Mouse (Mus musculus) cortical plate, adult 2 months (tissue): Measurements from ENCODE around the gene Hexb. TPM values are rescaled to one million over a fixed set of nuclear protein-coding genes. Genes with fewer than 3 reads are reported as not detected.

Source experiments
- H3K27ac ChIP-seq: fragments of 200-500 bp; 2 replicates; pipeline ENCODE4 v1.5.1; 2012; ENCODE audit warnings: low read length, control low read depth, inconsistent platforms; ENCODE audit not compliant: insufficient read depth
- H3K4me1 ChIP-seq: fragments of 200-500 bp; 2 replicates; pipeline ENCODE4 v1.6.1; 2011; ENCODE audit warnings: low read length; ENCODE audit not compliant: control insufficient read depth, insufficient read depth
- H3K4me3 ChIP-seq: fragments of 200-500 bp; 2 replicates; pipeline ENCODE4 v1.5.1; 2011; ENCODE audit warnings: mild to moderate bottlenecking, low read length, control low read depth; ENCODE audit not compliant: insufficient read depth
- CTCF ChIP-seq: fragments of 200-500 bp; IDR thresholded peaks from 2 replicates; pipeline ENCODE4 v1.5.1; 2011; ENCODE audit warnings: mild to moderate bottlenecking, control low read depth, low read length; ENCODE audit not compliant: insufficient read depth; ENCODE audit errors: extremely low read depth
- POLR2A ChIP-seq: fragments of 200-500 bp; IDR thresholded peaks from 2 replicates; pipeline ENCODE4 v1.6.1; 2011; ENCODE audit warnings: mild to moderate bottlenecking, low read length, control low read depth; ENCODE audit not compliant: insufficient read depth; ENCODE audit errors: extremely low read depth
- polyA plus RNA-seq: library from polyadenylated mRNA; depleted of rRNA; stranded (reverse); fragments of >200 nt; gene quantifications from 2 replicates; pipeline ENCODE4 v1.2.3, GENCODE M21; 2012

The Hexb gene
- polyA plus RNA-seq, 1 experiment = 160 TPM

DNA sequence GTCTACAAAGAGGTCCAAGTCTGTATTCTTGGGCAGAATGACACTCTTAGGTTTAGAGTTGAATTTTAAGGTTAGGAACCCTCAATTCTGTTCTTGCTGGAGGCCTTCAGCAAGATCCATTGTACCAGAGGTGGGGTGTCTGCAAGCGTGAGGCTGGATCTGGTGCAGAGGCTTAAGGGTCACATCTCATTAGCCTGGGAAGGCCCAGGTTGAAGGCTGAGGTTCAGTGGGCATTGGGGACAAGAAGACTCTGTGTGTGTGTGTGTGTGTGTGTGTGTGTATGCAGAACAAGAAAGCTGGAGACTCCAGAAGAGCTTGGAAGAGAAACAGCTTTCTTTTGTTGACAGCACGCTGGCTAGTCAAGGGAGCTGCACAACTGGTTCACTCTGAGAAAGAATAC is 7.9 kb upstream of the Hexb start:
- Histone ChIP-seq H3K27ac (0 out of 2 replicates have a peak overlapping the region, but pooled peaks have one; percentile 12), H3K4me1 (no peaks in the 10 kb centered on the region; the same call in 1 of the 2 replicates), H3K4me3 (no peak overlapping the region)
- TF ChIP-seq POLR2A = no peak

DNA sequence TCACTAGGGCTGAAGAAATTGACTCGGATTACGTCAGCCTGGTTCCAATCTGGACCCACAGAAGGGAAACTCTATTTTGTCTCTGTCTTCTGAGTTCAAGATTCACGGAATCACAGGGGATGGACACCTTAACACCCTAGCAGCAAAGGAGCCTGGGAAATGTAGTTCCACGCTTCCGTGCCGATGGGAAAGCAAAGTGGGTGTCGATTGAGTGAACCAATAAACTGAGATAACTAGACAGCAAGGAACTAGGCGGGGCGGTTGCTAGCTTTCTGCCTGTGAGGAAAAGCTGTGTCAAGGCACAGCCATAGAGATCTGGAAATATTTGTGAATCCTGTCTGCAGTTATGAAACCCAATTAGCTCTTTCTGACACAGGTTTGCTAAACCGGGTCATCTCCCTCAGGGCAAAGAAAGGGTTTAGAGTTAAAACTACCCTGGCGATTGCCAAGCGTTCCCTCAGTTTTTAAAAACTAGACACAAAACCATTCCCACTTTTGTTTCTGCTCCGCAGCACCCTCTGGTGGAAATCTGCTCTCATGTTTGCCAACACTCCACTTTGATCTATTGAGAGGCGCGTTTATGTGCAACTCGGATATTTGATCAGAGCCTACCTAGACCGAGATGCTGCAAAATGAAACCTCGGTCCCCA is 7.0 kb upstream of the Hexb start:
- TF ChIP-seq POLR2A (no peak), CTCF (peak; percentile 61)
- H3K4me3 ChIP-seq = peak overlapping the region; percentile 19
- no peak overlapping the region for H3K27ac ChIP-seq
- no peaks in the 10 kb centered on the region; the same call in 1 of the 2 replicates for H3K4me1 ChIP-seq

DNA sequence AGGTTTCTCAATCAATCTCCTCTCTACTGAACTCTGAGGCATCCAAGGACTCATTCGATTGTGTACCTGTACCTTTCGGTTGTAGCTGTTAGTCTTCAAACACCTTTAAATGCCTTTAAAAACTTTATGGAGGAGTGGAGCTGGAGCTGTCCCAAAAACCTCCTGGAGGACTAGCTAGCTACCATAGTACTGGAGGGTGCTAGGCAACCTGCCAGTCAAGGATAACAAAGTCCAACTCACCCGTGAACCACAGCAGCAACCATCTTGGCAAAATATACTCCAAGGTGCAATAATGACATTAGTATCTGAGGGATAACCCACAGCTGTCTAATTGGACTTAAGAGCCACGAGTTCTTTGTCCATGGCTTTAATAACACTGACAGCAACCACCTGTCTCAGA is 3.7 kb upstream of the Hexb start:
- no peak overlapping the region for H3K27ac ChIP-seq
- no peak overlapping the region for H3K4me3 ChIP-seq
- no peaks in the 10 kb centered on the region; the same call in 1 of the 2 replicates for H3K4me1 ChIP-seq
- no peak for TF ChIP-seq POLR2A
- TF ChIP-seq CTCF = no peak

DNA sequence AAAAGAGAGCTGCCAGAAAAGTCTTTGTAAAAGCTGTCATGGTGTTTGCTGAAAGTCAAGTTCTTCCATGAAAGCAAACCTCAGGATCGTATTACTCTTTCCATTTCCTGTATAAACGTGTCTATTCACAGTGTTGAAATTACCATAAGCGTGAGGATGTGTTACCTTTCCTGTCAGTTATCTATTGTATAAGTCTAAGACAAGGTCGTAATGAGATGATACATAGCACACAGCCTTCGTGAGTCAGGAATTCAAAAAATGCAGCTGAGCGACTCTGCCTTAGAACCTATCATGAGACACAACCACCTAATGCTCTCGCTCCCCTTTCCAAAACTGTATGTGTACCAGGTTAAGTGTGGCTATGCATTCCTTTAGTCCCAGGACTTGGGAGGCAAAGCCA is 2.9 kb upstream of the Hexb start:
- Histone ChIP-seq H3K4me1 (no peaks in the 10 kb centered on the region; the same call in 1 of the 2 replicates), H3K4me3 (no peak overlapping the region), H3K27ac (no peak overlapping the region)
- TF ChIP-seq CTCF = no peak
- no peak for TF ChIP-seq POLR2A

DNA sequence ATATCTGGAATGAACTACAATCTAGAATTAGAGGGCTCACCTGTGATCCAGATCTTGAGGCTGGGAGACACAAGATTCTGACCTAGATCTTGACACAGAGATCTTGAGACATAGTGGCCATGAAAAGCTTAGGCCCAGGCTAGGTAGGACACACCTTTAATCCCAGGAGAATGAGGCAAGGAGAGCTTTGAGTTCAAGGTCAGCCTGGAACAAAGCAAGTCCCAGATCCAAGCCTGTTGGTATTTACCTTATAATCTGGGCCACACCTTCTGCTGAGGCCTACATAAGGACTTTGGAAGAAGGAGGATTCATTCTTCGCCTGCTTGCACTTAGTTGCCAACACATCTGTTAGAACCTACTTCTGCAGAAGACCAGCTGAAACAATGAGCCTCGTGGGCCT is 966 bp upstream of the Hexb start:
- TF ChIP-seq POLR2A = no peak
- no peak for TF ChIP-seq CTCF
- H3K27ac ChIP-seq = no peak overlapping the region
- H3K4me3 ChIP-seq = no peak overlapping the region
- H3K4me1 ChIP-seq = no peaks in the 10 kb centered on the region

DNA sequence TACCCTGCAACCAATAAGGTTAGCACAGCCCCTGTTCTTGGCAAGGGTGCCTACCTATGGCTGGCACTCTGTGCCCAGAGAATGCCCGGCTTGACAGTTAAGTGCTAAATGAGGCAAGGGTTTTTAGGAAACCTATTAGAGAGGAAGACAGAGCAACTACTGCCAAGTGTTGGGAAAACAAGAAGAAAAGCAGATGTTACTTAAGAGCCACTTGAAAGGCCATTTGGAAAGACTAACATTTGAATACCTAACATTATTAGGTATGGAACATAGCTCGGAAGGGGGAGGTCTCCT is 1.3 kb downstream of the Hexb start:
- no peak overlapping the region for H3K4me3 ChIP-seq
- H3K4me1 ChIP-seq = no peaks in the 10 kb centered on the region
- H3K27ac ChIP-seq = no peak overlapping the region
- TF ChIP-seq POLR2A (no peak), CTCF (no peak)

DNA sequence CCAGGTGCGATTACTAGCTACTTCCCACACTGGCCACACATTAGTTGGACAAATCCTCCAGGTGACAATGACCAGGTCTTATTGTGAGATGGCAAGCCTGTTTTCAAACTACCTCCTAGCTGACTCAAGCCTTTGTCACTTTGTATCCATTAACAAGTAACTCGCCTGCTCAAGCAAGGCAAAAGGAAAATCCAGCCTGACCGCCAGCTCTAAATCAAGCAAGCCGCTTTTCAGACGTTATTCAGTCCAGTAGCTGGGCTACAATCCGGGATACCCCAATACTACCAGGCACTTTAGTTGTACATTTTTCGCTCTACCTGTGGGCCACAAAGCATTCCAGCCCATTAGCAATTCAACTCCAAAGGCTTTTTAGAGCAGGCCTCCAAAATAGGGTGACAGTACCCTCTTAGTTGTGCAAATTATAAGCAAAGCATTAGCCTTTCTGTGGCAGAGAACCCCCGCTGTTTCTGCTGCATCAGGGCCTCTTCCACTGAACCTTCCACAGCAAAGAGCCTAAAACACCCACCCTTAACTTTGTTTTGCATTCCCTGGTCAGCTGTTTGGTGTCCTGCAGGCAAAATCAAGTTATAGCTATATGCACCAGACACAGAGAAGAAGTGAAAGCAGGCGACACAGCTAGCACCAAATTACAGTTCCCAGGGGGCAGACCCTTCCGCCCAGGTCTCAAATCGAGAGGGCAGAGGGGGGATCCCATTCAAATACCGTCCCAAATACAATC is 1.8 kb downstream of the Hexb start:
- no peak overlapping the region for H3K4me3 ChIP-seq
- TF ChIP-seq CTCF (no peak), POLR2A (no peak)

DNA sequence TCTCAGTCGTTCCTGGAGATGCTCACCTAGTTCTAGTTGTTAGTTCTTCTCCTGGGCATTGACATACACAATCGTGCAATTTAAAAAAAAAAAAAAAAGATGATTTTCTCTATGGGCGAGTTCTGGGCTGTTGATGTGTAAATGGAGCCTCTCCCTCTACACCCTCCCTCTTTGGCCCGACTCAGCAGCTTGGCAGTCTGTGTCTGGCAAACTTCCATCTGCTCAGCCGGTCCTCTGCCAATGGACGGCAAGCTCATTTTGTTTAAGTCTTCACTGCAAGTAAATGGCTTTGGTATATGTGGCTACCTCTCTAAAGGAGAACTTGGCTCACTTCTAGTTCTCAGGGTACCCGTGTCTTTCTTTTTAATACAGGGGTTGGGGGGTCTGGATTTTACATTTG is 4.7 kb downstream of the Hexb start:
- Histone ChIP-seq H3K27ac (no peak overlapping the region), H3K4me3 (no peak overlapping the region), H3K4me1 (no peaks in the 10 kb centered on the region)
- TF ChIP-seq POLR2A (no peak), CTCF (no peak)

More for the DNA sequence above, 1.8 kb downstream of the Hexb start:
- Histone ChIP-seq H3K27ac (no peak overlapping the region), H3K4me1 (no peaks in the 10 kb centered on the region)

DNA sequence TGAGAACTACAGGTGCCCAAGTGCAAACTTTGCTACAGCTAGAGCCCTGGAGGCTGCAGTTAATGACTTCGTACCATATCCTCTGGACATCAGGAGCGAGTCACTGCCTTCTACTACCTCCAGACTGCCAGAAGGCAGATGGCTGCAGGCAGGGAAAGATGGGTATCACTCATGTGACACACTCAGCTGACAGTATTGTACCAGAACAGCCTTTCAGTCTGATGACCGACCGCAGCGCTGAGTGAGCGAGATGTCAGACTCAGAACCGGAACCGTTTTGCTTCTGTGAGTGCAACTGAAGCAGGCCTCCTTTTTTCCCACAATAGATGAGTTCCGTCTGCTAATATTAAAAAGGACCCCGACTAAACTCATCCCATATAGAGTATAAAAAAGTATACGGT is 5.5 kb downstream of the Hexb start:
- Histone ChIP-seq H3K4me1 (no peaks in the 10 kb centered on the region), H3K27ac (no peak overlapping the region), H3K4me3 (no peak overlapping the region)
- no peak for TF ChIP-seq CTCF
- TF ChIP-seq POLR2A = no peak

DNA sequence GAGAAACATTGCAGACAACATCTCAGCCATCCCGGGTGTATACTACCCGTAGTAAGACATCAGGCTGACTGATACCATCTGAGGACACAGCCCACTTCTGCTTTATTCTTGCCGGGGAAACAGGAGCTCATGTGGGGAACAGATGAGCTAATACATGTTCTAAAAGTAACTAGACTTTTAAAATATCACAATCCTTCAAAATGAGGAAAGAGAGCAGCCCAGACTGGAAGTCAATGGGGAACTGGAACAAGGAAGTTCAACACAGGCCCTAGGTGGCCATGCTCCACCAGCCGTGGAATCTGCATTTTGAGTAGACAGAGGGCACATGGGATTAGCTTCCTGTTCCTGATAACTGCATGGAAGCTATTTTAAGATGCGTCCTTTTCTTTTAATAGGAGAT is 10.5 kb downstream of the Hexb start:
- H3K4me3 ChIP-seq = no peak overlapping the region
- H3K27ac ChIP-seq = no peak overlapping the region
- H3K4me1 ChIP-seq = no peaks in the 10 kb centered on the region
- TF ChIP-seq POLR2A = no peak

DNA sequence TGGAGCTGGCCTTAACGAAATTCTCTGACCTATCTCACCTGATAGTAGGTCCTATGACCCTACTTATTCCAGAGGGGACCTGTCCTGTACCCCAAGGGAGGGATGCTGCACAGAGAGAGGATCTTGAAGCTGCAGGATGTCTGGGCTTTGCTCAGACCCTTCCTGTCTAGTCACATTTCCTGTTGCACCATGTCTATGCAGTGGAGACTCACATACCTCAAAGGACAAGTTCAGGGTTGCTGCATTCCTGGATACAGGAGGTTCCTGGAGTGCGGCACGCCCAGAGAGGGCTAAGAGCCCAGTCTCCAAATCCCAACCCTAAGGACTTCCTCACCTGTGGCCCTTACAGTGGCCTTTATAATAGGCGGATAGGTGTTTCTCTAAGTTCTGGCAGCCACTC is 11.8 kb downstream of the Hexb start:
- Histone ChIP-seq H3K4me1 (no peaks in the 10 kb centered on the region), H3K27ac (no peak overlapping the region), H3K4me3 (no peak overlapping the region)
- TF ChIP-seq POLR2A (no peak), CTCF (no peak)
